Mouse (Mus musculus) stomach, postnatal 0 days (tissue): ENCODE measurements around the gene Castor2.

Source experiments
- CTCF ChIP-seq: IDR thresholded peaks from 2 replicates; pipeline ENCODE4 v1.5.1; 2016; ENCODE audit warnings: antibody characterized with exemption, low read depth, mild to moderate bottlenecking, moderate library complexity
- EP300 ChIP-seq: optimal IDR thresholded peaks from 2 replicates; pipeline ENCODE3; 2016; ENCODE audit warnings: antibody characterized with exemption

DNA sequence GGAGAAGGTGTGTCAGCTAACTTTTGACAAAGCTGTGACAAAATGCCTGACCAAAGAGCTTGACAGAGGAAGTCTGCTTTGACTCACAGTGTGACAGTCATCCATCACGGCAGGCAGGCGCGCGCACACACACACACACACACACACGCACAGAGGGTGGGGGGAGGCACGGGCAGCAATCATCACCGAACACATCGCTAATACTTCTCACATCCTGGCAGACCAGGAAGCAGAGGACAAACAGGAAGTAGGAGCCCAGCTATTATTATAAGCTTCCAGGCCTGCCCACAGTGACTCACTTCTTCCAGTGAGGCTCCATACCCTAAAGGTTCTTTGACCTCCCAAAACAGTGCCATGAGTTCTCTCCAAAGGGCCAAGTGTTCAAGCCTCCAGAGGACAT lies 6.3 kb downstream of the Castor2 start:
- no peak for TF ChIP-seq EP300
- no peak for TF ChIP-seq CTCF
